Mouse (Mus musculus): ENCODE measurements around the gene Fam171a1. TPM values are rescaled to one million over a fixed set of nuclear protein-coding genes. Genes with fewer than 3 reads are reported as not detected.
A peak's percentile ranks its signal among the peaks of the same experiment; 100 is the strongest.

The Fam171a1 gene
- total RNA-seq, 2 experiments from 2014 or later = 20.9 to 22.4 TPM

- intact Hi-C loops (cut with DNase I) = no loop called here
Measured at GRCm38 (mm10) chr2:3134580-3135296, 20.7 kb downstream of the Fam171a1 start.

GRCm38 (mm10) chr2:3135297-3135684 is 21.3 kb downstream of the Fam171a1 start:
- DNase-seq = no peak
- intact Hi-C loops (cut with DNase I) = no loop called here

More at GRCm38 (mm10) chr2:3134580-3135296, 20.7 kb downstream of the Fam171a1 start:
- no peak for DNase-seq

DNA sequence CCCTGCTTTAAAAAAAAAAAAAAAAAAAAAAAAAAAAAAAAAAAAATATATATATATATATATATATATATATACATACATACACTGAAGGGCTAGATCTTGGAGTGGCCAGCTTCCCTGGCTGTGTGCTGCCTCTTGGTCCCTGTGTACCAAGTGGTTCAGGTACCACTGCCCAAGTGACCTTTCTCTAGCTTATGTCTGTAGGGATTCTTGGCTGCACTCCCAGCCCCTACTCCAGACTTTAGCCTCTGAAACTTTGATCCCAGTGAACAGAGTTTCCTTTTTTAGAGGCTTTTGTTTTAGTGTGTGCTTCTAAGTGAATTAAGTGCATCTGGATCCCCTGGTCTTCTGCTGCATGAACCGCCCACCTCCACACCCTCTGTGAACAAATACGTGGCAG is 24.3 kb downstream of the Fam171a1 start:
- DNase-seq = no peak
- intact Hi-C loops (cut with DNase I) = no loop called here

- no peak for DNase-seq
- intact Hi-C loops (cut with DNase I) = no loop called here
Measured at GRCm38 (mm10) chr2:3139065-3139464, 25.0 kb downstream of the Fam171a1 start.

DNA sequence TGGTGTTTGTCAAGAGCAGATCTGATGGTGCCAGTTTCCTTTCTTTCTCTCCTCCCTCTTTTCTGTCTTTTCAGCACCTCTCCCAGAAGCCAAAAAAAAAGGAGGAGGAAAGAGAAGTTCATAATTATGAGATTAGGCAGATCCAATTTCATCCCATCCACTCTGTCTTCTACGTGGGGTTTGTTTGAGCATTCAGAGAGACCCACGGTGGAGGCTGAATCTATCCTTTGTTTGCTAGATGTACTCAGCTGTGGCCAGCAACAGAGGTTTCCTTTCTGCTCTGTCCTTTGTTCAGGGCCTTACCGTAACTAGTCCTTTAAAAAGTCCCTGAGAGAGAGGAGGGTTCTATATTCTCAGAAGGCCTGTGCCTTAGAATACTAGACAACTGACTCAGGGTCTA is 25.6 kb downstream of the Fam171a1 start:
- intact Hi-C loops (cut with DNase I) = no loop called here
- DNase-seq = no peak

DNA sequence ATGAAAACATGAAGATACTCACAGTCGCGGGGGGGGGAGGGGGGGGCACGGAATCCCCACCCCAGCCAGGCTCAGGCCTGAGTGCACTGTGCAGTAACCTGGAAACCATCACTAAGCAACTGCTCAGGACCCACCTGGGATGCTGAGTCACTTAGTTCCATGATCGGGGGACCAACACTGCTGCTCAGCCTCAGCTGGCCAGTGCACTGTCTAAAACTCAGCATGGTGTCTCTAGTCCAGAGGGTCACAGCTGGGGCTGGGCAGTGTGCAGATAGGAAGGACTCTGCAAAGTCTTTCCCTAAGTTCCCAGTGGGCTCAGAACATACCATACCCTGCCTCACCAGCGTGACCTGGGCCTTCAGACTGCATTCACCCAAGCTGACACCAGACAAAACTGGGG is 26.6 kb downstream of the Fam171a1 start:
- intact Hi-C loops (cut with DNase I) = no loop called here

GRCm38 (mm10) chr2:3141804-3142203 is 27.8 kb downstream of the Fam171a1 start:
- no peak for DNase-seq
- intact Hi-C loops (cut with DNase I) = no loop called here

More for the DNA sequence above, 26.6 kb downstream of the Fam171a1 start:
- no peak for DNase-seq

- intact Hi-C loops (cut with DNase I) = no loop called here
- no peak for DNase-seq
Measured at GRCm38 (mm10) chr2:3144291-3144690, 30.3 kb downstream of the Fam171a1 start.

GRCm38 (mm10) chr2:3147550-3148157 is 33.6 kb downstream of the Fam171a1 start:
- DNase-seq = no peak
- intact Hi-C loops (cut with DNase I) = no loop called here

DNA sequence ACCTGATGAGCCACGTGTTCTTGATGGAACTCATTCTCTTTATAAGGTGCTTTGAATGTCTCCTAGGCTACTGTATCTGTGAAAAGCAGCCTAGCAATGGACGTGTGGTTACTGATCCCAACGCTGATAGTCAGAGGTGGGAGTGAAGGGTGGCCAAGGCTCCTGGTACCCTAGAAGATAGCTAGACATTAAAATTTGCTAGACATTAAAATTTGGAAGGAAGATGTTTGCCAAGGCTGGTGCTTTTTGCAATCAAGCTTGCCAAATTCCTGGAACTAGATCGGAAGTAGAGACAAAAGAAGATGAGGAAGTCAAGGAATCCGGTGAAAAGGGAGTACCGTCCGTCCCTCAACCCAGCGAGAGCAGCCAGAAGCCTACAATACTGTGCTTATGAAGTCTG is 34.7 kb downstream of the Fam171a1 start:
- DNase-seq = no peak
- intact Hi-C loops (cut with DNase I) = no loop called here

- DNase-seq = no peak
- intact Hi-C loops (cut with DNase I) = no loop called here
Measured at GRCm38 (mm10) chr2:3150324-3150723, 36.3 kb downstream of the Fam171a1 start.

GRCm38 (mm10) chr2:3151336-3151735 is 37.3 kb downstream of the Fam171a1 start:
- intact Hi-C loops (cut with DNase I) = no loop called here

GRCm38 (mm10) chr2:3154091-3154665 is 40.2 kb downstream of the Fam171a1 start:
- intact Hi-C loops (cut with DNase I) = no loop called here
- DNase-seq = no peak

More at GRCm38 (mm10) chr2:3151336-3151735, 37.3 kb downstream of the Fam171a1 start:
- no peak for DNase-seq

DNA sequence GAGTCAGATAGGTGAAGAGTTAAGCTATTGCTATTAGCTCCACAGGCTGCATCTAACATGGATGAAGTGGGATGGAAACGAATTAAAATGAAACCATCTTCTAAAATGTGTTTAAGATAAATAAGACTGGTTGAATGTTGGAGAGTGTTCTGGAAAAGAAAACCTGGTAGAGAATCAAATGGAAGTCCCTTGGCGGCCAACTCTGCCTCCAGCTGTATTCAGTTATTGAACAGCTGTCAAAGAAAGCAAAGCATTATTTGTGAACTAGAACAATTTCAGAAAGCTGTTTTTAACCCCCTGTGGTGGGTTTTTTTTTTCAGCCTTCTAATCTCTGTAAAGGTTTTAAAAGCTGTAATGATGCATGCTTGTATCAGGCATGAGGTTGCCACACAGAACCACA is 41.0 kb downstream of the Fam171a1 start:
- intact Hi-C loops (cut with DNase I) = no loop called here
- peak in 1 of 2 experiments; percentile 50 for DNase-seq

DNA sequence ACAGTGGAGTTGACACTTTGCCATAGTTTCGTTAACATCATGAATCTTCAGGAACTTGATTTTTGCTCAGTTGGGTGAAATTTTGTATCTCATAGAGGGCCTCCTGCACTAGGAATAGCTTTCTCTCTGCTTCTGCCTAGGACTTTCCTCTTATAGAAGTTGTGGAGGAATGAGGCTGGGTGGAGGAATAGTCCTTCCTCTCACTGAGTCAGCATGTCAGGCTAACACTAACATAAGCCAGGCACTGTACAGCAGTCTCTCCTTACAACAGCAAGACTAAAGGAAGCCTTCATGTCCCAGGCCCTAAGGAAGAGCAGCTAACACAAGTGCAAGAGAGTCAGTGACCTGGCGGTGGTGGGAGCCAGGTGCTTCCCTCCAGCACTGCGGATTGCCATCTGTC is 43.0 kb downstream of the Fam171a1 start:
- DNase-seq = no peak
- intact Hi-C loops (cut with DNase I) = no loop called here

DNA sequence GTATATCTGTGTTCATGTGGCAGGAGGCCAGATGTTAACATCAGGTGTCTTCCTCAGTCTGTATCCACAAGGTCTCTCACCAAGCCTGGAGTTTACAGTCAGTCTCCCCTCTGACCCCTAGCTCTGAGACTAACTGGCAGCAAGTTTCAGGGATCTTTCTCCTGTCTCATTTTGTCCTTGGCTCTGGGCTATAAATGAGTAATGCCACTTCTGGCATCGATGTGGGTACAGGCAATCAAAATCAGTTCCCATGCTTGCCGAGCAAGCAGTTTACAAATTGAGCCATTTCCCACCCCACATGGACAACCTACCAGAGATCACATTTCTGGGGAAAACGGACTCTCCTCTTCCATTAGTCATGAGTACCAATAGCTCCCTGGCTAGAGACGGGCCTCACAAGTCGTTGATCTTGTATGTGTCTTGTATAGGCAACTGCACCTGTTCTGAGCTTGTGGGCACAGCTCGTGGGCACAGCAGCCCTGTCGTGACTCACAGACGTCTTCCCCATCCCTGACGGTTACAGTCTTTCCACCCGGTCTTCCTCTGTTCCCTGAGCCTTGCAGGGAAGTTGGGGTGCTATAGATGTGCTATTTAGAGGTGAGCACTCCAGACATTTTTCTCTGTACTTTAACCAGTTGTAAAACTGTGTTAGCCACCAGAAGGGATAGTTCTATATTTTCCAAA is 43.8 kb downstream of the Fam171a1 start:
- intact Hi-C loops (cut with DNase I) = no loop called here
- DNase-seq = no peak

- no peak for DNase-seq
- intact Hi-C loops (cut with DNase I) = no loop called here
Measured at GRCm38 (mm10) chr2:3158682-3159412, 44.8 kb downstream of the Fam171a1 start.

DNA sequence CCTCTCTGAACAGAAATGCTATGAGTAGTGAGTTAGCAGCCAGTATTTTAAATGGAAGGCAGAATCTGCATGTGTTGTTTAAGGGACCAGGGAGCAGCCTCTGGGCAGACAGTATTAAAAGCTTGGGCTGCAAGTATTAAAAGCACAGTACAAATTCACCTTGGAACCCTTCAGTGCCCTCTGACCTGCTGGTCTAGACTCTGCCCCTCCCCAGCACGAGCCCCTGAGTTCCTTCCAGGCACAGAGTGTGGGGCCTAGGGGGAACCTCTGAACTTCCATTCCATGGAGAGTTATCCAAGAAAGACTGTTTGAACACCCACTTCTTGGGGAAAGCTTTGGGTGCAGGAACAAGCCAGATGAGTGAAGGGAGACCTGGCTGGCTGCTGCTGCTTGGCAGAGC is 47.6 kb downstream of the Fam171a1 start:
- DNase-seq = no peak
- intact Hi-C loops (cut with DNase I) = no loop called here

DNA sequence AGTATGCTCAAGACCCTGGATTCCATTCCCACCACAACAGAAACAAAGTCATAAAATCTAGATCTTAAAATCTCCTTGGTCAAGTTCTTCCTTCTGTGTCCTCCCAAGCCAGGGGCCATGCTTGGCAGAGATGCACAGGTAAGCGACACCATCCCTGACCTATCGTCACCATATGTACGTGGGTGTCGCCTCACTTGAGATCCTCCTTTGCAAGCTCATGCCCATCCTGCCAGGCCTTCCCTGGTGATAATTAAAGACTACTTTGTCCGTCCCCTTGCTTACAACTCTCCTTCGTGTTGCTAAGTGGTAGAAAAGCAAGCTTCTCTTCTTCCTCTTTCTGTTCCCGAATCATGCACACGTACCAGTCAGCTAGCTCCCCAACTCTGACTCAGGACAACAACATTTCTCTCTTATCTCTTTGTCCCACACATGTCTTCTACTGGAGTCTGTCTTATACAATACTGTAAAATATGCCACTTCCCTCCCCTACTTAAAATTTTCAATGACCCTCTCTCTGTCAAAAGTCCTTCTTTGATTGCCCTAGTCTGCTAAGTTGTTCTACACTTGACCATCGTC is 49.6 kb downstream of the Fam171a1 start:
- intact Hi-C loops (cut with DNase I) = no loop called here
- DNase-seq = no peak

GRCm38 (mm10) chr2:3165037-3165600 is 51.1 kb downstream of the Fam171a1 start:
- no peak for DNase-seq

More at GRCm38 (mm10) chr2:3165037-3165600, 51.1 kb downstream of the Fam171a1 start:
- intact Hi-C loops (cut with DNase I) = no loop called here
